Mouse (Mus musculus): ENCODE data around the gene Iqsec1. TPM values are rescaled to one million over a fixed set of nuclear protein-coding genes. Genes with fewer than 3 reads are reported as not detected.

Gene Iqsec1
- polyA plus RNA-seq, 1 experiment from 2014 or later, result 4.2 TPM

DNA sequence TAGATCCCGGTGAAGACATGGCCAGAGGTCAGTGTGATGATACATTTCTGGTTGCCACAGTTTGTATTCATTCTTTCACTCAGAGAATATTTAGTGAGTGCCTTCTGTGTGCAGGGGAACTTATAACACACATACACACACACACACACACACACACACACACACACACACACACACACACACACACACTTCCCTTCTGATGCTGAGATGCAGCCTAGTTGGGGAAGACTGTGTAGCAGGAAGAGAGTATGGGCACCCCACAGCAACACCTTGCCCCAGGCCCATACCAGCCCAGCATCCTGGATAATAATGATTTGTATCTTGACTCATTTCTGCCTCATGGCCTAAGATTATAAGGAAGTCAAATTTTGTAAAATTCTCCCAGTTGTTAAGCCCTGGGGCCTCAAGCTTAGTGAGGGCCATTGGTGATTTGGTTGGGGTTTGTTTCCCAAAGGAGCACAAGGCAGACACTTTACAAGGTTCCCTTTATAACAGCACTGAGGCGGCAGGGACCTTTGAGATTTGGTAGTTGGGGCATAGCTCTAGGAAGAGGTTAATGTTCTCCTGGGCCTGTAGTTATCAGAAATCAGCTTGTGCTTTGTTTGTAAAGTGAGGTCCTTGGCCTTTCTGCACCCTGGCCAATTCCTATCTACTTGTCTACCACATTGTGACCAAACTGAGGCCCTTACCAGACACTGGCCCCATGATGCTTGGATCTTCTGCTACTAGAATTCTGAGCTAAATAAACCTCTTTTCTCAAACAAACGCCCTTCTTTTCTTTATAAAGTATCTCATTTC, 242.9 kb downstream of the Iqsec1 start:
- no peaks in the 10 kb centered on the region for H3K36me3 ChIP-seq (replicated peaks; ENCODE audit: insufficient read depth, low read length)
- peaks cover 42% of the 10 kb centered on the region for H3K4me1 ChIP-seq (ENCODE audit: insufficient read depth)
- DNase-seq (no peak), ATAC-seq (no peak)
- 49% methylated on average over 3 of the region's 3 CpGs for WGBS (ENCODE audit: insufficient replicate concordance)
- H3K9me3 ChIP-seq (ENCODE audit: low read length), result no peaks in the 10 kb centered on the region
- no peak overlapping the region for H3K4me2 ChIP-seq (ENCODE audit: low read depth, low read length)
- no peak overlapping the region for H3K9ac ChIP-seq (replicated peaks)
- 0 out of 2 replicates have a peak overlapping the region, but pooled peaks have one; percentile 24 for H3K27ac ChIP-seq (ENCODE audit: low read depth)
- TF ChIP-seq CTCF (IDR thresholded peaks at IDR 0.05; ENCODE audit: low read depth) (no peak), EP300 (IDR thresholded peaks at IDR 0.05; ENCODE audit: low read depth) (no peak)
- no peak overlapping the region for H3K4me3 ChIP-seq (ENCODE audit: low read depth, low read length)
- no peaks in the 10 kb centered on the region for H3K27me3 ChIP-seq (ENCODE audit: insufficient read depth, low read length)

DNA sequence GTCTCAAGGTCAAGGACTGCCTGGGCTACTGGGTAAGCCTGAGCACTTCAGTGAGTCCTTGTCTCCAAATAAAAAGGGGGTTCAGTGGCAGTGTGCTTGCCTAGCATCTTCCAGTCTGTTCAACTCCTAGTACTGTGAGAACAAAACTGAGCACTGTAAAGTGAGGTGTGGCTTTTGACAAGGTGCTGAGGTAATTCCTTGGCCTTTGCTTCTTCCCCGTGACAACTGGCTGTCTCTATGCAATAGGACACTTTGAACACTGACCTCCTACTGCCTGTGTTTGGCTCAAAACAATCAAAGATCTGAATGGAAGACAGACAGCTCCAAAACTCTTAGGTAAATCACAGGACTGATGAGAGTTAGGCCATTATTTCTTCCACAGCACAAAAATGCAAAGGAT, 246.0 kb downstream of the Iqsec1 start:
- H3K4me3 ChIP-seq (ENCODE audit: low read depth, low read length), result no peak overlapping the region
- WGBS (ENCODE audit: insufficient replicate concordance), result 63% methylated on average over 1 of the region's 1 CpGs
- H3K4me1 ChIP-seq (ENCODE audit: insufficient read depth), result peaks cover 25% of the 10 kb centered on the region
- TF ChIP-seq EP300 (IDR thresholded peaks at IDR 0.05; ENCODE audit: low read depth), result no peak
- TF ChIP-seq CTCF (IDR thresholded peaks at IDR 0.05; ENCODE audit: low read depth), result no peak
- no peaks in the 10 kb centered on the region for H3K36me3 ChIP-seq (replicated peaks; ENCODE audit: insufficient read depth, low read length)
- ATAC-seq, result no peak
- DNase-seq, result no peak
- no peak overlapping the region for H3K9ac ChIP-seq (replicated peaks)
- no peak overlapping the region for H3K4me2 ChIP-seq (ENCODE audit: low read depth, low read length)
- H3K27ac ChIP-seq (ENCODE audit: low read depth), result no peak overlapping the region
- no peaks in the 10 kb centered on the region for H3K9me3 ChIP-seq (ENCODE audit: low read length)
- H3K27me3 ChIP-seq (ENCODE audit: insufficient read depth, low read length), result no peaks in the 10 kb centered on the region

DNA sequence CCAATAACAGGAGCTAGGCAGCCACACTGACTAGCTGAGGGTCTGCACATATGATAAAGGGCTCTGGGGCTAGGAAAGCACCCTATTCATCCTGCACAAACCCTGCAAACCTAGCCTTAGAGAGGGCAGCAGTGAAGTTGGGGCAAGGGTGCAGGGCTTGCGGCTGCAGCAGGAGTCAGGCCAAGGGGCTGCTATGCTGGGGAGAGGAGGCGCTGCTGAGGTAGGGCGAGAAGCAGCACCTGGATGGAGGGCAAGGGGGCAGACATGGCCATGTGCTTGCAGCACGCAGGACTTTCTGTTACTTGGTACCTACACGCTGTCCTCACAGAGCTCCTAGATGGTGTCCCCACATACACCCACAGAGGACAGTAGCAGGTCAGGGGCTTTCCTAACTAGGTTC, 246.8 kb downstream of the Iqsec1 start:
- 86% methylated on average over 5 of the region's 5 CpGs for WGBS (ENCODE audit: insufficient replicate concordance)
- Histone ChIP-seq H3K27me3 (ENCODE audit: insufficient read depth, low read length) (peaks cover 5% of the 10 kb centered on the region; the same call in 1 of the 2 replicates), H3K36me3 (replicated peaks; ENCODE audit: insufficient read depth, low read length) (no peaks in the 10 kb centered on the region), H3K4me3 (ENCODE audit: low read depth, low read length) (no peak overlapping the region), H3K9ac (replicated peaks) (no peak overlapping the region), H3K4me1 (ENCODE audit: insufficient read depth) (peaks cover 29% of the 10 kb centered on the region), H3K9me3 (ENCODE audit: low read length) (no peaks in the 10 kb centered on the region), H3K27ac (ENCODE audit: low read depth) (no peak overlapping the region), H3K4me2 (ENCODE audit: low read depth, low read length) (no peak overlapping the region)
- TF ChIP-seq EP300 (IDR thresholded peaks at IDR 0.05; ENCODE audit: low read depth), result no peak
- no peak for TF ChIP-seq CTCF (IDR thresholded peaks at IDR 0.05; ENCODE audit: low read depth)
- DNase-seq (no peak), ATAC-seq (no peak)

- DNase-seq, result no peak
- Histone ChIP-seq H3K27ac (ENCODE audit: low read depth) (0 out of 2 replicates have a peak overlapping the region, but pooled peaks have one; percentile 20), H3K9ac (replicated peaks) (no peak overlapping the region)
These were observed 247.4 kb downstream of the Iqsec1 start for GRCm38 (mm10) chr6:90741056-90741420.

DNA sequence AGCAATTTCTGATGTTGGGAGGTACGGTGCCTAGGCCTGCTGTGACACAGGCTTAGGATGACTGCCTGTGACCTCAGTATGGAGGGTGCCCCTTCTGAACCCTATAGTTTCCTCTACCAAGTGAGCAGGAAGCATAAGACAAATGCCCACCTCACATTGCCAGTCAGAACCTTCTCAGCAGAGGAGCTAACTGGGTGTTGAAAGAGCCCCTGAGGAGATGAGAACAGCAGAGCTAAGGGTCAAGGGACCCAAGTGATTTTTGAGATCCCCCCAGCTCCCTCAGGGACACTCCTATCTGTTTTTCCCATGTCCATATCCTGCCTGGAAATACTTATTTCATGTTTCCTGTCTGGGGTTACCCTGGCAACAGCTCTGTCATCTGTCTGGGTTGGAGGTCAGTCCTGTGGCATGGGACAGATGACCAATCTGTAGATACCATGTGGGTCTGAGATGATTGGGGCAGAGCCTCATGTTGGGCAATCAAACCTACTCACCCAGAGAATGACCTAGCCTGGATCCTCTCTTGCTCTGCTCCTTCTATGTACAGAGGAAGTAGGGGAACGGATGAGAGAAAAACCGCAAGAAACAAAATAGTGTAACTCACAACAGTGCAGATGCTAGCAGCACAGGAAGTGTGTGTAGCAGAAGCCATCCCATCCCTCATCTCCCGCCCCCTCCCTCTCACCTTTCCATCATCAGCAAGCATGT, 248.0 kb downstream of the Iqsec1 start:
- Histone ChIP-seq H3K27me3 (ENCODE audit: insufficient read depth, low read length) (peaks cover 16% of the 10 kb centered on the region), H3K4me3 (ENCODE audit: low read depth, low read length) (no peak overlapping the region), H3K4me2 (ENCODE audit: low read depth, low read length) (no peak overlapping the region), H3K4me1 (ENCODE audit: insufficient read depth) (peaks cover 19% of the 10 kb centered on the region), H3K9ac (replicated peaks) (no peak overlapping the region), H3K36me3 (replicated peaks; ENCODE audit: insufficient read depth, low read length) (no peaks in the 10 kb centered on the region), H3K9me3 (ENCODE audit: low read length) (no peaks in the 10 kb centered on the region), H3K27ac (ENCODE audit: low read depth) (no peak overlapping the region)
- TF ChIP-seq EP300 (IDR thresholded peaks at IDR 0.05; ENCODE audit: low read depth) (peak; percentile 29; the same call in 1 of the 2 replicates), CTCF (IDR thresholded peaks at IDR 0.05; ENCODE audit: low read depth) (no peak)
- WGBS (ENCODE audit: insufficient replicate concordance), result 35% methylated on average over 4 of the region's 4 CpGs
- DNase-seq, result no peak
- peak; percentile 51 for ATAC-seq

More at GRCm38 (mm10) chr6:90741056-90741420, 247.4 kb downstream of the Iqsec1 start:
- ATAC-seq, result no peak
- no peak overlapping the region for H3K4me3 ChIP-seq (ENCODE audit: low read depth, low read length)
- H3K4me1 ChIP-seq (ENCODE audit: insufficient read depth), result peaks cover 22% of the 10 kb centered on the region
- H3K27me3 ChIP-seq (ENCODE audit: insufficient read depth, low read length), result peaks cover 11% of the 10 kb centered on the region
- no peaks in the 10 kb centered on the region for H3K9me3 ChIP-seq (ENCODE audit: low read length)
- H3K4me2 ChIP-seq (ENCODE audit: low read depth, low read length), result no peak overlapping the region
- no peaks in the 10 kb centered on the region for H3K36me3 ChIP-seq (replicated peaks; ENCODE audit: insufficient read depth, low read length)
- no peak for TF ChIP-seq CTCF (IDR thresholded peaks at IDR 0.05; ENCODE audit: low read depth)
- no peak for TF ChIP-seq EP300 (IDR thresholded peaks at IDR 0.05; ENCODE audit: low read depth)
- 45% methylated on average over 4 of the region's 4 CpGs for WGBS (ENCODE audit: insufficient replicate concordance)

- Histone ChIP-seq H3K9me3 (ENCODE audit: low read length) (no peaks in the 10 kb centered on the region), H3K4me3 (ENCODE audit: low read depth, low read length) (peak overlapping the region; percentile 73), H3K27ac (ENCODE audit: low read depth) (no peak overlapping the region), H3K9ac (replicated peaks) (peak overlapping the region; percentile 68; the same call in 1 of the 2 replicates), H3K4me2 (ENCODE audit: low read depth, low read length) (peak overlapping the region; percentile 98), H3K4me1 (ENCODE audit: insufficient read depth) (peaks cover 13% of the 10 kb centered on the region), H3K27me3 (ENCODE audit: insufficient read depth, low read length) (peaks cover 16% of the 10 kb centered on the region), H3K36me3 (replicated peaks; ENCODE audit: insufficient read depth, low read length) (no peaks in the 10 kb centered on the region)
- WGBS (ENCODE audit: insufficient replicate concordance), result 2% methylated on average over 12 of the region's 12 CpGs
- DNase-seq (peak; percentile 93), ATAC-seq (peak; percentile 83)
- TF ChIP-seq CTCF (IDR thresholded peaks at IDR 0.05; ENCODE audit: low read depth) (peak; percentile 100), EP300 (IDR thresholded peaks at IDR 0.05; ENCODE audit: low read depth) (no peak)
These were observed 251.1 kb downstream of the Iqsec1 start for GRCm38 (mm10) chr6:90737376-90737775.
